Mouse (Mus musculus) bone marrow, adult 2 months (tissue): ENCODE results near the gene Fcmr.

ENCODE experiments used
- CTCF ChIP-seq: fragments of 200-500 bp; IDR thresholded peaks from 2 replicates; pipeline ENCODE4 v1.5.1; 2011; ENCODE audit warnings: low read length, control low read depth; ENCODE audit not compliant: control insufficient read depth, insufficient read depth
- POLR2A ChIP-seq: fragments of 200-500 bp; IDR thresholded peaks from 2 replicates; pipeline ENCODE4 v1.6.1; 2011; ENCODE audit warnings: low read depth, mild to moderate bottlenecking, control low read depth, low read length, borderline replicate concordance; ENCODE audit not compliant: control insufficient read depth

GRCm38 (mm10) chr1:130893329-130894040 lies 28.0 kb downstream of the Fcmr start:
- no peak for TF ChIP-seq CTCF
- TF ChIP-seq POLR2A: no peak
